Mouse (Mus musculus) MEL (cell line): ENCODE results near the gene Olfr598.

ENCODE experiments used
- CTCF ChIP-seq, 3 experiments: IDR thresholded peaks in 2 of 3; conservative IDR thresholded peaks in 1 of 3; 2 replicates each; pipeline ENCODE4 v1.5.1; 2011 to 2012; ENCODE audit warnings: low read length in 3 of 3, low read depth in 2 of 3, mild to moderate bottlenecking in 2 of 3, improper control_type of control experiment in 1 of 3, inconsistent platforms in 1 of 3, mixed read lengths in 1 of 3, moderate library complexity in 1 of 3; ENCODE audit not compliant: control insufficient read depth in 1 of 3, insufficient read depth in 1 of 3, poor library complexity in 1 of 3, severe bottlenecking in 1 of 3
- USF1 ChIP-seq: IDR thresholded peaks from 2 replicates; pipeline ENCODE4 v1.6.1; 2014; ENCODE audit warnings: low read depth, mild to moderate bottlenecking, inconsistent platforms, low read length, improper control_type of control experiment, moderate library complexity

- TF ChIP-seq CTCF (IDR thresholded peaks at IDR 0.05 in 2 of 3, conservative IDR thresholded peaks at IDR 0.05 in 1 of 3; ENCODE audit: control insufficient read depth in 1 of 3, insufficient read depth in 1 of 3, low read depth in 2 of 3, low read length in 3 of 3, poor library complexity in 1 of 3, severe bottlenecking in 1 of 3) (no peak), USF1 (no peak)
Observed at GRCm38 (mm10) chr7:103362555-103362954, 39.2 kb downstream of the Olfr598 start, which contains the start of gene Olfr601.
